Mouse (Mus musculus) gastrocnemius, postnatal 14 days (tissue): ENCODE results near the gene Rasgef1c. TPM values are rescaled to one million over a fixed set of nuclear protein-coding genes. Genes with fewer than 3 reads are reported as not detected.

ENCODE experiments used
- DNase-seq: peaks from one replicate; pipeline ENCODE4 v3.0.0; 2021; ENCODE audit warnings: mixed read lengths
- intact Hi-C: fragments of 180-260 bp; cut with DNase I; formaldehyde crosslinking; loops from one replicate; pipeline ENCODE4 v1.15.1; 2025; ENCODE audit warnings: low total_unique reads
- microRNA-seq, 2 experiments: library from miRNA; unstranded; fragments of <30 nt; microRNA quantifications; one replicate each; pipeline ENCODE4 v1.2.0; 2021
- total RNA-seq, 2 experiments: library from RNA; stranded (reverse); gene quantifications; 2 replicates each; pipeline ENCODE4 v1.2.3; 2021

Gene Rasgef1c
- total RNA-seq, 2 experiments from 2014 or later = 1.1 to 1.7 TPM

DNA sequence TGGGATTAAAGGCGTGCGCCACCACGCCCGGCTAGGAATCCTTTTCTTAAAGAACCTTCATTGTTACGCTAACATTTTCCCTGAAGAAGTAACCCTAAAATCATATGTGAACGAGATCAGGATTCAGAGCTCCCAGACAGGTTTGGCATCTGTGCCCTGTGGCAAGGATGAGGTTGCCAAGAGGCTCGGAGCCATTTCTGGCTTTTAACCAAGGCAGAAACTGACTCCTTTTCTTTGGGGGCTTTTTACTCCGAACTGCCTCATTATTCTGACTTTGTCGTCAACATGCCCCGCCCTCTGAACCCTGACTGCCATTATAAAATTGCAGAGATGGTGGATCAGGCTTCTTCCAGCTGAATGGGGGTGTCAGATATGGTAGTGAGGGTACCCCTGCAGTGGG, 106.1 kb downstream of the Rasgef1c start:
- intact Hi-C loops = no loop called here
- DNase-seq = no peak

- intact Hi-C loops = no loop called here
- no peak for DNase-seq
These were observed 106.6 kb downstream of the Rasgef1c start for GRCm38 (mm10) chr11:50008231-50008630.

- intact Hi-C loops = no loop called here
- no peak for DNase-seq
These were observed 111.4 kb downstream of the Rasgef1c start for GRCm38 (mm10) chr11:50013016-50013415.

DNA sequence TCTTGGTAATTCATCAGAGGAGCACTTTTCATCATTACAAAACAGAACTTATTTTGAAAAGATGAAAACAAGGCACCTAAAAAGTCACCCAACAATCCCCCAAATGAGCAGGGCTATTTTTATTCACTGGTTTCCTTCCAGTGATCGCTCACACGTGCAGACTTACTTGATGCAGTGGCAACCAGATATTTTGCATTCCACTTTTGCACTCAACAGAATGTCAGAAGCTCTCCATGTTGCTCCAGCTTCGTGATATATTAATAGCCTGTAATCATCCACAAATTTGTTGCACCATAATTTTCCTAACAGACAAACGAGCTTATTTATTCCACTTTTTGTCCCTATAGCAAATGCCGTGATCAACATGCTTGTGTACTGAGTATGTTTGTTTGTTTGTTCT, 114.9 kb downstream of the Rasgef1c start:
- intact Hi-C loops = no loop called here
- no peak for DNase-seq

DNA sequence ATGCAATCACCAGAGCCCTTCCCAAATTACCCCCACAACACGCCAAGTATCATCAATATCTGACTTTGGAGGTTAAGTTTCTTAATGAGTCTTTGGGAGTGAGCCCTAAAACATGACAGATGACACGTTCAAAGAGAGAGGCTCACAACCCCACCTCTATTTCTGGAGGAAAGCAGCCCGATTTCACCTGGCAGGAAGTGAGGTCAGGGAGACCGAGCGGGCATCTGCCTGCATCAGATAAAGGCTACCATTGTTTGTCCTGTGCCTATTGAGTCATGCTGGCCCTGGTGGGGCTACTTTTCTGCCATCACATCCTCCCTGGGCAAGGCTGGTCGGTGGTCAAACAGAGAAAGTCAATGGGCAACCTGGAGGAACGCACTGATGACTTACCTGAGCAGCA, 115.9 kb downstream of the Rasgef1c start:
- intact Hi-C loops = no loop called here
- DNase-seq = no peak

DNA sequence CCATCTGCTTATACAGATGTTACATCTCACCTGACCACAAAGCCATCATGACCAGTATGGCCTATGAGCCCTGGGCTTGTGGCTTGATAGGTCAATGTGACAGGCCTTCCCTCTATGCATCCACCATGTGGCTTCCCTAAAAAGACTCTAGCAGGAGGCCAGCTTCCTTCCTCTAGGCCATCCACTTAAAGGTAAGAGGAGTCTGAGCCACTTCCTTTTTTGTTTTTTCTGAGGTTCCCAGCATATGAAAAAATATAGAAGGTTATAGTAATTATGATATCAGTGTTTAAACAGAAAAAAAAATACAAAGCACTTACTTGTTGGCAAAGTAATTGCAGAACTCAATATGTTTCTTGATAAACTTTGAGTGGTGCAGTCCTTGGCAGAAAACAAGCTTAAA, 117.2 kb downstream of the Rasgef1c start:
- no peak for DNase-seq
- intact Hi-C loops = no loop called here

- intact Hi-C loops = no loop called here
- no peak for DNase-seq
These were observed 120.5 kb downstream of the Rasgef1c start for GRCm38 (mm10) chr11:50022085-50022484.

DNA sequence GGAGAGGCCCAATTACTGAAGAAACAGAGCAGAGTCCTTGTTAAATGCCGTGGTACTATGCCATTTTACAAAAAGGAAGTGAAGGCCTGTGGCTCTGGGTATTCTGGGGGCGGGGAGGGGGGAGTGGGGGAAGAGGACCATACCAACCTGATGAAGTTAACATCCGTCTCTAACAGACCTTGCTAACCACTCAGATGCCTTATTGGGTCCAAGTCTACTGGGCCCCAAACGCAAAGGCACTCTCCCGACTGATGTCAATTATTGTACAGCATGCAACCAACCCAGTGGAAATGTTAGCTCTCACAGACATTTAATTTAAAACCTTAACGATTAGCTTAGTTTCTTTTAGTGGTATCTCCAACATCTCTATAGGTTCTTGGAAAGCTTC, 122.8 kb downstream of the Rasgef1c start:
- intact Hi-C loops = no loop called here

GRCm38 (mm10) chr11:50024833-50025720, 123.4 kb downstream of the Rasgef1c start, which contains the start of gene Rnf130:
Rnf130 (plus strand) TSS chr11:50025346.
- intact Hi-C loops = no loop called here

More for the DNA sequence above, 122.8 kb downstream of the Rasgef1c start:
- DNase-seq = no peak

DNA sequence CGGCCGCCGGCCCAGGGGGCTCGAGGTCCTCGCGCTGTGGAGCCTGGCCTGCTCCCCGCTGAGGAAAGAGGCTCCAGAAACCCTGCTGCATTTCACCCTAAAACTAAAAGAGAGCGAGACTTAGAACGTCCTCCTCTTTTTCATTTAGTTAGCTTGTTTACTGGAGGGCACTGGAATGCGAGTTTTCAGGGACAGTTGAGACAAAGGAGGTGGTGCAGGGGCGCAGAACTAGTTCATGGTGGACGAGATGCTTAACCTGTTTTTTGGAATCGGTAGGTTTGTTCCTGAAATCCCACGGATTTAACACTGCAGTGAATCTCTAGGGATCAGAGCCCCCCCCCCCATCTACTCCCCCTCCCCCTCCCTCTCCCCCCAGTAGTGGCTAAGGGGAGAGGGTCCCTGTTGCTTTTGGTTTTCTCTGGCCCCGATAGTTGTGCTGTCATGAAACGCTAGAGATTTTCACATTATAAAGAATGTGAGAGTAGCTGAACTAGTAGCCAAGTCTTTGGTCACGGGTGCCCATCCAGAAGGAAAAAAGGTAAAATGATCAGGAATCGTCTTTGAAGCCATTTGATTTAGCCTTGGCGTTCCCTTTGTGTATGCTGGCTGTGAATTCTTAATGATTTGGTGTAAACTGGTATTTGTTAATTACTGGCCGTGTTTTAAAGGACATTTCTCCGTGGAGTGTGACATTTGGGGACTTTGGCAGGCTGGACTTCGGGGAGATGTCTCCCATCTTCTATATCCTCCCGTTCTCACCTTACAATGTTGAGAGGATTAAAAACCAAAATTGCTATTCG, 124.3 kb downstream of the Rasgef1c start:
- intact Hi-C loops = no loop called here
- no peak for DNase-seq

More at GRCm38 (mm10) chr11:50024833-50025720, 123.4 kb downstream of the Rasgef1c start, which contains the start of gene Rnf130:
- peak; percentile 94 for DNase-seq

DNA sequence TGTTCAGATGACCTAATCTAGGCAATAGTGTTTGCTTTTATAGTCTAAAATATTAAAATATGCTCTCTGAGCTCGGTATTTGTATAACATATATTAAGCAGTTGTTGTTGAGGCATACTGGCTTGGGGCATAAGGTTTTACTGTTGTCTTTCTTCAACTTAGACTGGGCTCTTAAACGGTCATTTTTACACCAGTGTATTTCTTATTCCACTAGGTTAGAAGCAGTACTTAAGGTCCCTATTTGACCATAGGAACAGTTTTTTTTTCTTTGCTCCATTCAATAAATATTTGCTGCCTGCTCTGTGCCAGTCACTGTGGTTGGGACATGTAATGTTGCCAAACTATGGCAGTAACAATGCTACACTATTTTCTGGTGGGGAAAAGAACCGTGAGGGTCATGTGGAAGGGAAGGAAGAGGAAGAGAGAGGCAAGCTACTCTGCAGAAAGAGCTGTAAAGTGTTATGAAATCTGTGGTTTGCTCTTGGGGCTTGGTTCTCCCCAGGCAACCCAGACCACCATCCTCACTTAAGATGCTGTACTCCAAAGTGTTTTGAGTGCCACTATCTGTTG, 125.0 kb downstream of the Rasgef1c start:
- no peak for DNase-seq
- intact Hi-C loops = no loop called here

DNA sequence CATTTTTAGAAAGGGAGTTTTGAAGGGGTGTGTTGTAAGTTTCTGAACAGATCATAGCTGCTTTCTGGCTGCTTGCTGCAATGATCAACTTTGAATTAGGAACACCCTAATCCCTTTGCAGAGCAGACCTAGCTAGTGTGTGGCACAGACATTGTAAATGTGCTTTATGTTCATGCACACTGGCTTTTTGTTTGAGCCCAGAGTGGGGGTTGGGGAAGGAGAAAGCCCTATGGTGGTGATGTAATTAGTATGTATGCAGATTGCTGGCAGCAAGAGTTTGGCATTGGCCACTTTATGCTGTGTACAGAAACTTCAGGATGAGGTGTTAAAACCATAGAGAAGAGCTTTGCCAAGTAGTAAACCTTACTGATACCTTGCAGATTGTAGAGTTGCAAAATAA, 126.8 kb downstream of the Rasgef1c start:
- intact Hi-C loops = loop anchor here (2.0 kb wide), 1 partner anchor 52 kb away; no protein-coding TSS in a partner anchor

More for the DNA sequence above, 126.8 kb downstream of the Rasgef1c start:
- no peak for DNase-seq

Small RNAs within 50 kb of the gene (microRNA-seq; reads per million reads assigned to microRNA genes)
- 0 reads per million in 2 experiments for gene Gm23492

Other genes with a start within 250 kb of the Rasgef1c start
- not detected for gene Scgb3a1, start 238.2 kb upstream of the Rasgef1c start, total RNA-seq
- gene Cnot6, start 189.1 kb upstream of the Rasgef1c start, total RNA-seq = 10 to 100 TPM; 19.6 to 21.1 TPM
- 1 to 10 TPM; 6.0 to 8.2 TPM for gene Gfpt2, start 107.7 kb upstream of the Rasgef1c start, total RNA-seq
- gene Mapk9, start 55.1 kb upstream of the Rasgef1c start, total RNA-seq = 10 to 100 TPM; 40.6 to 43.9 TPM
- 10 to 100 TPM; 31.2 to 33.2 TPM for gene Rnf130, start 123.5 kb downstream of the Rasgef1c start, total RNA-seq
- 10 to 100 TPM; 22.7 to 23.4 TPM for gene Tbc1d9b, start 229.6 kb downstream of the Rasgef1c start, total RNA-seq